In the genomic region with DNA sequence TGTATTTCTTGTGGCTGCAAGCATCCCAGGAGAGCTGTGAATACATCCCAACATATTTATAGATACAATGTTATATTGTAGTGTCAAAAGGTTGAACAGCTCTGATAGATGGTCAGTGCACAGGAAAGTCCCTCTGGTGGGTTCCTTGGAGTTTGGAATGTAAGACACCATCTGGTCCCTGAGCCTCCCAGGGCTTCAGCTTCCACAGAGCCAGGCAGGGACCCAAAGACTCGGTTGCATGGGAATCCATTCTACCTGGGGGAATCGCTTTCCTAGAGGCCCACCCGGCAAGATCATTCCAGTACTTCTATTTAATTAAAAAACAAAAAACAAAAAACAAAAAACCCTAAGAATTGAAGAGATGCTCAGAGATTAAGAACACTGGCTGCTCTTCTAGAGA, we compare ENCODE assay signal across 18 mouse cellular contexts.
"Had no signal": no experiment of that assay in that cellular context is flagged by ENCODE, and none has a peak within 500 bp of the region (broad histone marks: within the 10 kb centered on the region; RNA-seq: fewer than 3 reads in every experiment).

No protein-coding gene starts in this region.

- H3K4me2 ChIP-seq: lung, embryonic 14.5 days; midbrain, embryonic 12.5 days; neural tube, embryonic 13.5 days; neural tube, embryonic 15.5 days had no signal

- H3K27me3 ChIP-seq: midbrain, embryonic 12.5 days; neural tube, embryonic 13.5 days; neural tube, embryonic 15.5 days had no signal

- H3K9ac ChIP-seq: liver, embryonic 14.5 days; lung, embryonic 14.5 days; midbrain, embryonic 12.5 days; neural tube, embryonic 13.5 days; neural tube, embryonic 15.5 days had no signal

- H3K36me3 ChIP-seq: midbrain, embryonic 10.5 days; neural tube, embryonic 13.5 days; neural tube, embryonic 15.5 days had no signal

- ATAC-seq: midbrain, embryonic 16.5 days had no signal

- DNase-seq: lung, adult 18-20 months; midbrain, embryonic 14.5 days; retina, postnatal 1 day; right cerebral cortex, adult 18-20 months; right cerebral cortex, postnatal 25 days; right cerebral cortex, postnatal 4 days; spleen, adult 18-20 months; thymus, adult 18-20 months; thymus, postnatal 14 days; thymus, postnatal 36 days had no signal

- H3K9me3 ChIP-seq: midbrain, embryonic 10.5 days; midbrain, embryonic 12.5 days; neural tube, embryonic 13.5 days; neural tube, embryonic 15.5 days had no signal

- H3K4me3 ChIP-seq: midbrain, embryonic 10.5 days; midbrain, embryonic 12.5 days; myocyte; neural tube, embryonic 13.5 days; neural tube, embryonic 15.5 days had no signal

- H3K27ac ChIP-seq: liver, embryonic 14.5 days; midbrain, embryonic 10.5 days; midbrain, embryonic 12.5 days; neural tube, embryonic 15.5 days had no signal
